Mouse (Mus musculus) forebrain, embryonic 16.5 days (tissue): Measurements from ENCODE around the gene Itgb2. TPM values are rescaled to one million over a fixed set of nuclear protein-coding genes. Genes with fewer than 3 reads are reported as not detected.

Experiments
- ATAC-seq: fragments of 200-750 bp; cut with Nextera tagmentation; 2 replicates; pipeline ENCODE4 v1.8.0; 2017; ENCODE audit warnings: mild to moderate bottlenecking, moderate library complexity
- H3K27ac ChIP-seq: fragments of 300-500 bp; sonication (generic); 2 replicates; pipeline ENCODE4 v1.5.1; 2014; ENCODE audit warnings: low read length, control low read depth
- H3K27me3 ChIP-seq: fragments of 300-500 bp; sonication (generic); replicated peaks from 2 replicates; pipeline ENCODE4 v1.6.1; 2014; ENCODE audit warnings: low read length; ENCODE audit not compliant: control insufficient read depth, insufficient read depth
- H3K36me3 ChIP-seq: fragments of 300-500 bp; sonication (generic); 2 replicates; pipeline ENCODE4 v1.6.1; 2014; ENCODE audit not compliant: control insufficient read depth, insufficient read depth
- H3K4me1 ChIP-seq: fragments of 300-500 bp; sonication (generic); replicated peaks from 2 replicates; pipeline ENCODE4 v1.6.1; 2014; ENCODE audit warnings: low read length; ENCODE audit not compliant: control insufficient read depth, insufficient read depth
- H3K4me2 ChIP-seq: fragments of 300-500 bp; sonication (generic); 2 replicates; pipeline ENCODE4 v1.6.1; 2014; ENCODE audit warnings: mild to moderate bottlenecking, low read length, control low read depth
- H3K4me3 ChIP-seq: fragments of 300-500 bp; sonication (generic); replicated peaks from 2 replicates; pipeline ENCODE4 v1.5.1; 2014; ENCODE audit warnings: mild to moderate bottlenecking, low read length, control low read depth
- H3K9ac ChIP-seq: fragments of 300-500 bp; sonication (generic); replicated peaks from 2 replicates; pipeline ENCODE4 v1.6.1; 2014; ENCODE audit warnings: low read depth, low read length, control low read depth
- H3K9me3 ChIP-seq: fragments of 300-500 bp; sonication (generic); 2 replicates; pipeline ENCODE4 v1.6.1; 2016; ENCODE audit warnings: low read length; ENCODE audit not compliant: control insufficient read depth
- WGBS: fragments of 180-500 bp; shearing (Covaris S2); extraction: QIAGEN DNeasy Blood & Tissue Kit; methylation state at CpG from one replicate; pipeline ENCODE4 v1.1.7; 2014; 5-methylcytosine and 5-hydroxymethylcytosine counted together
- polyA plus RNA-seq: library from polyadenylated mRNA; unstranded; fragments of >200 nt; fragmentation: Nextera tagmentation; extraction: Ambion mirVana; gene quantifications from 2 replicates; pipeline ENCODE4 v1.2.1, GENCODE M21; 2015

The Itgb2 gene
- polyA plus RNA-seq, 1 experiment from 2014 or later, result 0.85 TPM

DNA sequence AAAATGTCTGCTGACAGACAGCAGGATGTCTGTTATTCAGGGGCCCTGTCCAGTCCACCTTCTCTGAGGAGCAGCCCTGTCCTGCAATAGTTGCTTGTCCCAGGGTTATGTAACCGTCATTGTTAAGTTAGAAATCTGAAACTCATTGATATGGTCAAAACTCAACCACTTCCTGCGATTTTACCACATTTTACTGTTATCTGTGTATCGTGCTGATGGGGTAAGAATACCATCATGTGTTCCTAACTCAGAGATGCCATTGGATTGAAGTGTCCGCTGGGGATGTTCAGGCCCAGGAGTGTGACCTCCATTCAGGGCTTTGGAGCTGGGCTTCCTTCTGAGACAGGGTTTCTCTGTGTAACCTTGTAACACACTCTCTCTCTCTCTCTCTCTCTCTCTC lies 24.9 kb downstream of the Itgb2 start:
- Histone ChIP-seq H3K9ac (no peak overlapping the region), H3K4me3 (no peak overlapping the region), H3K27me3 (no peaks in the 10 kb centered on the region), H3K36me3 (no peaks in the 10 kb centered on the region), H3K9me3 (no peaks in the 10 kb centered on the region), H3K4me1 (no peaks in the 10 kb centered on the region), H3K27ac (no peak overlapping the region), H3K4me2 (no peak overlapping the region)
- no peak for ATAC-seq
- 87% methylated on average over 4 of the region's 4 CpGs for WGBS

DNA sequence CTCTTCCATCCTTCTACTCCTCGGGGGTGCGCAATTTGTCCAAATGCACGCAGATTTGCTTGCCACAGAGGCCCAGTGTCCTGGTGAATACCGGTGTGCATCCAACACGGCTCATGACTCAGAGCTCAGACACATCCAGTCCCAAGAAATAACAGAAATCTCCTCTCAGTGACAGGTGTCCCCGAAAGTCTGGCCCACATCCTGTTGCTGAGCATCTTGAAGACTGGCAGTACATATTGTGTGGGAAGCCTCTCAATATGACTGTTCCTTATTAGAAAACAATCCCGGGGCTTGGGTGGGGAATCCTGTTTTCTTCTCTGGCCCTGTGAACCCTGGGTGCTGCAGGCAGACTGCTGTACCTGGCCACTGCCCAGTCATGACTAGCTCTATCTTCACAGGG lies 26.6 kb downstream of the Itgb2 start:
- H3K4me3 ChIP-seq, result no peak overlapping the region
- H3K4me1 ChIP-seq, result no peaks in the 10 kb centered on the region
- H3K27ac ChIP-seq, result no peak overlapping the region
- no peaks in the 10 kb centered on the region for H3K27me3 ChIP-seq
- no peaks in the 10 kb centered on the region for H3K36me3 ChIP-seq
- H3K9ac ChIP-seq, result no peak overlapping the region
- no peak for ATAC-seq
- no peak overlapping the region for H3K4me2 ChIP-seq
- no peaks in the 10 kb centered on the region for H3K9me3 ChIP-seq
- 90% methylated on average over 7 of the region's 7 CpGs for WGBS

DNA sequence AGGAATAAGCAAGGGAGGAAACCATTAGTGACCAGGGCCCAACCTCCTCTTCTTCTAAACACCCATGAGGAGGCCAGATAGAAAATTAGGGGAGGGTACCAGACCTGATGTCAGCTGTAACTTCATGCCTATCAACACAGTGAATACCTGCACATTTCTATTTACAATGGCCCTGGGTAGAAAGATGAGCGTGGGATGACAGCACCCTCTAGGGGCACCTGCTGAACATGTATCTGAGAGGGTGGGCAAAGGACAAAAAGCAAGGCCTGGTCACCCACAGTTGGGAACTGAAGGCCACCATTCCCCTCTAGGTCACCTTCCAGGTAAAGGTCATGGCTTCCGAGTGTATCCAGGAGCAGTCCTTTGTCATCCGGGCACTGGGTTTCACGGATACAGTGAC lies 27.6 kb downstream of the Itgb2 start:
- H3K4me2 ChIP-seq, result no peak overlapping the region
- no peak for ATAC-seq
- H3K4me1 ChIP-seq, result no peaks in the 10 kb centered on the region
- WGBS, result 87% methylated on average over 4 of the region's 4 CpGs
- H3K9ac ChIP-seq, result no peak overlapping the region
- no peaks in the 10 kb centered on the region for H3K27me3 ChIP-seq
- H3K36me3 ChIP-seq, result no peaks in the 10 kb centered on the region
- H3K4me3 ChIP-seq, result no peak overlapping the region
- H3K27ac ChIP-seq, result no peak overlapping the region
- no peaks in the 10 kb centered on the region for H3K9me3 ChIP-seq

DNA sequence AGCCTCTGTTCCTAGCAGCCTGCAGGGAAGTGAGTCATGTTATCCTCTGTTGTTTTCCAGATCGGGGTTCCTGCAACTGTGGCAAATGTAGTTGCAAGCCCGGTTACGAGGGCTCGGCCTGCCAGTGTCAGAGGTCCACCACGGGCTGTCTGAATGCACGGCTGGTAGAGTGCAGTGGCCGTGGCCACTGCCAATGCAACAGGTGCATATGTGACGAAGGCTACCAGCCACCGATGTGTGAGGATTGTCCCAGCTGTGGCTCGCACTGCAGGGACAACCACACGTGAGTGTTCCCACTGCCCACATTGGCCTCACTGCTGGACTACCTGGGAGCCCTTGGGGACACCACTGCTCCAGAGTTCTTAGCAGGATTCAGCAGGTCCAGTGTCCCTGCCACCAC lies 30.0 kb downstream of the Itgb2 start:
- WGBS, result 87% methylated on average over 11 of the region's 11 CpGs
- no peak overlapping the region for H3K4me2 ChIP-seq
- ATAC-seq, result no peak

DNA sequence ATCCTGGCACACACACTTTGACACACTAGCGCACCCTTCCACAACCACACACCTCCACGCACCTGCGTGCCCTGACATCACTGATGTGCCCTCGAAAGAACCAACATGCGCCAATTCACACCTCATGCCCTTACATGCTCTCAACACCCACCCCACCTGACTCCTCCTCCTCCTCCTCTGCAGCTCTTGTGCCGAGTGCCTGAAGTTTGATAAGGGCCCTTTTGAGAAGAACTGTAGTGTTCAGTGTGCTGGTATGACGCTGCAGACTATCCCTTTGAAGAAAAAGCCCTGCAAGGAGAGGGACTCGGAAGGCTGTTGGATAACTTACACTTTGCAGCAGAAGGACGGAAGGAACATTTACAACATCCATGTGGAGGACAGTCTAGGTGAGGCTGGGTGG lies 30.8 kb downstream of the Itgb2 start:
- no peak overlapping the region for H3K9ac ChIP-seq
- H3K4me1 ChIP-seq, result no peaks in the 10 kb centered on the region
- H3K4me3 ChIP-seq, result no peak overlapping the region
- H3K9me3 ChIP-seq, result no peaks in the 10 kb centered on the region
- WGBS, result 92% methylated on average over 9 of the region's 9 CpGs
- no peak overlapping the region for H3K27ac ChIP-seq
- H3K4me2 ChIP-seq, result no peak overlapping the region
- ATAC-seq, result no peak
- H3K36me3 ChIP-seq, result no peaks in the 10 kb centered on the region
- H3K27me3 ChIP-seq, result no peaks in the 10 kb centered on the region

More for the DNA sequence above, 30.0 kb downstream of the Itgb2 start:
- Histone ChIP-seq H3K27me3 (no peaks in the 10 kb centered on the region), H3K9me3 (no peaks in the 10 kb centered on the region), H3K27ac (no peak overlapping the region), H3K4me1 (no peaks in the 10 kb centered on the region), H3K4me3 (no peak overlapping the region), H3K9ac (no peak overlapping the region), H3K36me3 (no peaks in the 10 kb centered on the region)

DNA sequence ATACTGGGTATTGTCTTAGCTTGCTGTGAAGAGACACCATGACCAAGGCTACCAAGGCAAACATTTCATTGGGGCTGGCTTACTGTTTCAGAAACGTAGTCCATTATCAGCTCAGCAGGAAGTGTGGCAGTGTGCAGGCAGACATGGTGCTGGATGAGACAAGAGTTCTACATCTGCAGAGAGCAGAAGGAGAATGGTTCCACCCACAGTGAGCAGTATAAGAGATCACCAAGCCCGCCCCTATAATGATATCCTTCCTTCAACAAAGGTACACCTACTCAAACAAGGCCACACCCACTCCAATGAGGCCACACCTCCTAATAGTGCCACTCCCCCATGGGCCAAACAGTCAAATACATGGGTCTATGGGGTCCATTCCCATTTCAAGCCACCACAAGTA lies 31.5 kb downstream of the Itgb2 start:
- Histone ChIP-seq H3K4me1 (no peaks in the 10 kb centered on the region), H3K36me3 (no peaks in the 10 kb centered on the region), H3K27ac (no peak overlapping the region), H3K4me3 (no peak overlapping the region), H3K9ac (no peak overlapping the region), H3K9me3 (no peaks in the 10 kb centered on the region), H3K27me3 (no peaks in the 10 kb centered on the region), H3K4me2 (no peak overlapping the region)
- no peak for ATAC-seq
- 75% methylated on average over 2 of the region's 2 CpGs for WGBS

DNA sequence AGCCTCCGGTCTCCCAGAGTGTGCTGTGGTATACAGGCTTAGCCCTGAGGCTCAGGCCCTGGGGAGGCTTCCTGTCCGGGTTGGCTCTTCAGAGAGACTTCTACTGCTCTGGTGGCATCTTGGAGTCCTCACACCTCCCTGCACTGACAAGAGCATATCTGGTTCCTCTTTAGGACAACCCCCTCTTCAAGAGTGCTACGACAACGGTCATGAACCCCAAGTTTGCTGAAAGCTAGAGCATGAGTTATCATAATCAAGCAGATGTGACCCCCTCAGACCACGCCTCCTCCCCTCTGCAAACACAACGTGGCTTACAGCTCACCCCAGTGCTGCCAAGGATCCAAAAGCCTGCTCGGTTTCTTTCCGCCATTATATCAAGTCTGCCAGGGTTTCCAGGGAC lies 35.0 kb downstream of the Itgb2 start:
- Histone ChIP-seq H3K4me2 (no peak overlapping the region), H3K27ac (no peak overlapping the region), H3K36me3 (no peaks in the 10 kb centered on the region), H3K4me1 (no peaks in the 10 kb centered on the region), H3K4me3 (no peak overlapping the region), H3K27me3 (no peaks in the 10 kb centered on the region), H3K9ac (no peak overlapping the region), H3K9me3 (no peaks in the 10 kb centered on the region)
- no peak for ATAC-seq
- 84% methylated on average over 8 of the region's 8 CpGs for WGBS

DNA sequence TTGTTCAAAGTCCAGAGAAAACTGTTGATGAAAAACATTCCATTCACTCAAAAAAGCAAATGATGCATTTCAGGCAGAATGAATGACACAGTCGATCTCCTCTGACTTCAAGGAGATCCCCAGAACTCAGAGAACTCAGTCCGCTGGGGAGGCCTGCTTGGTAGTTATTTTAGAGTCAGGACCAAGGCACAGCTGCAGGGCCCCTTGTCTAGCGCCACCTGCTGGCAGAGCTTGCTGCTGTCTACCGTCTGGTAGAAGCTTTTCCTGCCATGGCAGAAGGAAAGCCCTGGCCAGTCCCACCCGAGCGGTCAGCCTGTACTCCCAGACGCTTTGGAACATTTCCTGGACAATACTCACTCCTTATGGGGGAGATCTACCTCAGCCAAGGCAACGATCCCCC lies 36.6 kb downstream of the Itgb2 start:
- 28% methylated on average over 8 of the region's 8 CpGs for WGBS
- ATAC-seq, result no peak

DNA sequence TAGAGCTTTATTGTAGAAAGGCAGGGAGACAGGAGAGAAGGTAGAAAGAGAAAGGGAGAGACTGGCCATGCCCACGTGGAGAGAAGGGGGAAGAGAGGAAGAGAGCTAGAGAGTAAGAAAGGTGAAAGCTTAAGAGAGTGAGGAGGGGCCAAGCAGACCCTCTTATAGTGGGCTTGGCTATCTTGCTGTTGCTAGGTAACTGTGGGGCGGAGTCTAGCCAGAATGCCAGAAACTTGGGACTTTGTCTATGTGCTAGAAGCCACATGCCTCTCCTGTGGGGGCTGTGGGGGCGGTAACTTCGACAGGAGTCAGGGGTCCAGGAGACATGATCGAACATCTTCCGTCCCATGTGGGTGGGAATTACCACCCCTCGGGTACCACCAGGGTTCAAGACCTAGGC lies 39.4 kb downstream of the Itgb2 start:
- ATAC-seq, result no peak
- no peak overlapping the region for H3K9ac ChIP-seq
- no peaks in the 10 kb centered on the region for H3K4me1 ChIP-seq
- 50% methylated on average over 7 of the region's 7 CpGs for WGBS
- no peaks in the 10 kb centered on the region for H3K9me3 ChIP-seq
- H3K27me3 ChIP-seq, result no peaks in the 10 kb centered on the region
- no peak overlapping the region for H3K4me3 ChIP-seq
- no peak overlapping the region for H3K27ac ChIP-seq
- no peak overlapping the region for H3K4me2 ChIP-seq
- H3K36me3 ChIP-seq, result no peaks in the 10 kb centered on the region

More for the DNA sequence above, 36.6 kb downstream of the Itgb2 start:
- no peaks in the 10 kb centered on the region for H3K27me3 ChIP-seq
- H3K9ac ChIP-seq, result no peak overlapping the region
- H3K27ac ChIP-seq, result no peak overlapping the region
- H3K4me1 ChIP-seq, result no peaks in the 10 kb centered on the region
- H3K4me2 ChIP-seq, result no peak overlapping the region
- H3K36me3 ChIP-seq, result no peaks in the 10 kb centered on the region
- H3K4me3 ChIP-seq, result no peak overlapping the region
- no peaks in the 10 kb centered on the region for H3K9me3 ChIP-seq

DNA sequence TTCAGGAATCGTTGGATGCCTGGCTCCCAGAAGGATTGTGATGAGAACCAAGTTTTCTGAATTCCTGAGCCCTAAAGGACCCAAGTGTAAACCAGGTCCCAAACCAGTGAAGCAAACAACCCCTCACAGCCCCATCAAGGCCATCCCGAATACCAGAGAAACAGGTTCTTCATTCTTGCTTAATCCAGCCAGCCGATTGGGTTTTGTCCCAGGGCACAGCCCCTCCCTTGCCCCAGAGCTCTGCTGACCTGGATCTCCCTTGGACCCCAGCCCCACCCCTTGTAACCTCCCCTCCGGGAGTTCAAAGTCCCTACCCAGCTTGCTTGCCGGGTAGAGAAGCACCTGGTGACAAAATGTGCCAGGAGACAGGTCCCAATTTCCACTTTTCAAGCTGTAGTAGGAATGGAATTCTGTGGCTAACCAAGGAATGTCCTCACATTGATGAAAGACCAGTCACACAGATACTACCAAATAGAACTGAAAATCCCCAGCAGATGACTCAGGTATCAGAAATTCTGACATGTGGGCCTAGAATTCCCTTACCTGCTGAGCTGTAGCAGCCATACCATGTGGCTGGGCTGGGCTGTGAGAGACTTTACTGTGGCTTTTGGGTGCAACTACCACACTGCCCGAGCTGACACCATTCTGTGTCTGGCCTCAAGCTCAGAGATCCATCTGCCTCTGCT lies 40.1 kb downstream of the Itgb2 start:
- Histone ChIP-seq H3K9ac (no peak overlapping the region), H3K36me3 (no peaks in the 10 kb centered on the region), H3K4me1 (no peaks in the 10 kb centered on the region), H3K4me2 (no peak overlapping the region), H3K27ac (no peak overlapping the region), H3K4me3 (no peak overlapping the region), H3K27me3 (no peaks in the 10 kb centered on the region), H3K9me3 (no peaks in the 10 kb centered on the region)
- ATAC-seq, result no peak
- 67% methylated on average over 6 of the region's 6 CpGs for WGBS
